Mouse (Mus musculus) lung, embryonic 14.5 days (tissue): ENCODE data around the gene Glis3. TPM values are rescaled to one million over a fixed set of nuclear protein-coding genes. Genes with fewer than 3 reads are reported as not detected.

Source experiments
- ATAC-seq: fragments of 200-750 bp; cut with Nextera tagmentation; 2 replicates; pipeline ENCODE4 v1.8.0; 2017; ENCODE audit warnings: mild to moderate bottlenecking, moderate TSS enrichment, moderate library complexity; ENCODE audit not compliant: insufficient read depth
- DNase-seq: peaks from one replicate; pipeline ENCODE4 v3.0.0-alpha.2; 2015
- H3K27ac ChIP-seq: fragments of 300-500 bp; sonication (generic); 2 replicates; pipeline ENCODE4 v1.5.1; 2014; ENCODE audit warnings: low read depth, mild to moderate bottlenecking, moderate library complexity
- H3K27me3 ChIP-seq: fragments of 300-500 bp; sonication (generic); 2 replicates; pipeline ENCODE4 v1.6.1; 2014; ENCODE audit warnings: low read length, control low read depth; ENCODE audit not compliant: insufficient read depth
- H3K36me3 ChIP-seq: fragments of 300-500 bp; sonication (generic); 2 replicates; pipeline ENCODE4 v1.6.1; 2014; ENCODE audit warnings: control low read depth; ENCODE audit not compliant: insufficient read depth
- H3K4me1 ChIP-seq: fragments of 300-500 bp; sonication (generic); 2 replicates; pipeline ENCODE4 v1.6.1; 2014; ENCODE audit warnings: antibody characterized with exemption, control low read depth; ENCODE audit not compliant: insufficient read depth
- H3K4me2 ChIP-seq: fragments of 300-500 bp; sonication (generic); 2 replicates; pipeline ENCODE4 v1.6.1; 2014; ENCODE audit warnings: mild to moderate bottlenecking
- H3K4me3 ChIP-seq: fragments of 300-500 bp; sonication (generic); 2 replicates; pipeline ENCODE4 v1.5.1; 2014; ENCODE audit warnings: low read depth, low read length
- H3K9ac ChIP-seq: fragments of 300-500 bp; sonication (generic); 2 replicates; pipeline ENCODE4 v1.6.1; 2014
- H3K9me3 ChIP-seq: fragments of 300-500 bp; sonication (generic); 2 replicates; pipeline ENCODE4 v1.6.1; 2016; ENCODE audit warnings: low read depth, low read length, control low read depth
- CTCF ChIP-seq: IDR thresholded peaks from 2 replicates; pipeline ENCODE4 v1.5.1; 2016; ENCODE audit warnings: antibody characterized with exemption, low read depth
- WGBS: fragments of 180-500 bp; shearing (Covaris S2); extraction: QIAGEN DNeasy Blood & Tissue Kit; methylation state at CpG from one replicate; pipeline ENCODE4 v1.1.7; 2014; 5-methylcytosine and 5-hydroxymethylcytosine counted together
- polyA plus RNA-seq: library from polyadenylated mRNA; unstranded; fragments of >200 nt; fragmentation: Nextera tagmentation; extraction: Ambion mirVana; gene quantifications from 2 replicates; pipeline ENCODE4 v1.2.1, GENCODE M21; 2014

Glis3 gene
- polyA plus RNA-seq, 1 experiment from 2014 or later, result 4.7 TPM

GRCm38 (mm10) chr19:28635991-28636553 is 43.8 kb downstream of the Glis3 start:
- Histone ChIP-seq H3K36me3 (no peaks in the 10 kb centered on the region), H3K4me3 (no peak overlapping the region), H3K27me3 (no peaks in the 10 kb centered on the region), H3K9ac (no peak overlapping the region), H3K27ac (no peak overlapping the region), H3K4me2 (no peak overlapping the region), H3K4me1 (no peaks in the 10 kb centered on the region), H3K9me3 (no peaks in the 10 kb centered on the region)
- TF ChIP-seq CTCF, result no peak
- 47% methylated on average over 7 of the region's 8 CpGs for WGBS
- no peak for ATAC-seq
- no peak for DNase-seq

GRCm38 (mm10) chr19:28634986-28635385 is 44.9 kb downstream of the Glis3 start:
- no peaks in the 10 kb centered on the region for H3K27me3 ChIP-seq
- 82% methylated on average over 3 of the region's 3 CpGs for WGBS
- no peaks in the 10 kb centered on the region for H3K4me1 ChIP-seq
- no peak overlapping the region for H3K4me2 ChIP-seq
- no peak for DNase-seq
- no peak for ATAC-seq
- H3K27ac ChIP-seq, result no peak overlapping the region
- no peak overlapping the region for H3K9ac ChIP-seq
- H3K9me3 ChIP-seq, result no peaks in the 10 kb centered on the region
- H3K36me3 ChIP-seq, result no peaks in the 10 kb centered on the region
- no peak for TF ChIP-seq CTCF
- H3K4me3 ChIP-seq, result no peak overlapping the region

GRCm38 (mm10) chr19:28628416-28628815 is 51.5 kb downstream of the Glis3 start:
- TF ChIP-seq CTCF, result peak; percentile 66
- Histone ChIP-seq H3K4me3 (no peak overlapping the region), H3K9me3 (no peaks in the 10 kb centered on the region), H3K9ac (no peak overlapping the region), H3K4me2 (no peak overlapping the region), H3K36me3 (no peaks in the 10 kb centered on the region), H3K27ac (no peak overlapping the region), H3K27me3 (no peaks in the 10 kb centered on the region), H3K4me1 (no peaks in the 10 kb centered on the region)
- DNase-seq (peak; percentile 68), ATAC-seq (no peak)
- 35% methylated on average over 8 of the region's 8 CpGs for WGBS

- WGBS, result 85% methylated on average over 5 of the region's 5 CpGs
- Histone ChIP-seq H3K4me3 (no peak overlapping the region), H3K9me3 (no peaks in the 10 kb centered on the region)
Measured at GRCm38 (mm10) chr19:28626189-28626588, 53.7 kb downstream of the Glis3 start.

GRCm38 (mm10) chr19:28624571-28624970 is 55.3 kb downstream of the Glis3 start:
- no peak for TF ChIP-seq CTCF
- Histone ChIP-seq H3K27me3 (no peaks in the 10 kb centered on the region), H3K27ac (no peak overlapping the region), H3K36me3 (no peaks in the 10 kb centered on the region), H3K4me3 (no peak overlapping the region), H3K9ac (no peak overlapping the region), H3K4me1 (no peaks in the 10 kb centered on the region), H3K9me3 (no peaks in the 10 kb centered on the region), H3K4me2 (no peak overlapping the region)
- 58% methylated on average over 1 of the region's 1 CpGs for WGBS
- ATAC-seq, result no peak
- DNase-seq, result no peak

More at GRCm38 (mm10) chr19:28626189-28626588, 53.7 kb downstream of the Glis3 start:
- H3K27ac ChIP-seq, result no peak overlapping the region
- ATAC-seq (no peak), DNase-seq (no peak)
- no peaks in the 10 kb centered on the region for H3K36me3 ChIP-seq
- no peak overlapping the region for H3K9ac ChIP-seq
- no peak for TF ChIP-seq CTCF
- no peaks in the 10 kb centered on the region for H3K27me3 ChIP-seq
- H3K4me1 ChIP-seq, result no peaks in the 10 kb centered on the region
- H3K4me2 ChIP-seq, result no peak overlapping the region

- no peak overlapping the region for H3K4me2 ChIP-seq
- WGBS, result 74% methylated on average over 10 of the region's 10 CpGs
- H3K27ac ChIP-seq, result no peak overlapping the region
- H3K9ac ChIP-seq, result no peak overlapping the region
- no peak for TF ChIP-seq CTCF
- no peaks in the 10 kb centered on the region for H3K27me3 ChIP-seq
- no peak overlapping the region for H3K4me3 ChIP-seq
- ATAC-seq (no peak), DNase-seq (no peak)
- no peaks in the 10 kb centered on the region for H3K36me3 ChIP-seq
- no peaks in the 10 kb centered on the region for H3K4me1 ChIP-seq
- H3K9me3 ChIP-seq, result no peaks in the 10 kb centered on the region
Measured at GRCm38 (mm10) chr19:28623726-28624125, 56.2 kb downstream of the Glis3 start.

- H3K27me3 ChIP-seq, result no peaks in the 10 kb centered on the region
- no peak for ATAC-seq
- H3K4me2 ChIP-seq, result no peak overlapping the region
- TF ChIP-seq CTCF, result no peak
- 74% methylated on average over 11 of the region's 11 CpGs for WGBS
- H3K9me3 ChIP-seq, result no peaks in the 10 kb centered on the region
- no peak overlapping the region for H3K4me3 ChIP-seq
- H3K36me3 ChIP-seq, result no peaks in the 10 kb centered on the region
- no peak overlapping the region for H3K27ac ChIP-seq
- no peak for DNase-seq
- no peaks in the 10 kb centered on the region for H3K4me1 ChIP-seq
- H3K9ac ChIP-seq, result no peak overlapping the region
Measured at GRCm38 (mm10) chr19:28621608-28622505, 58.0 kb downstream of the Glis3 start.
